Mouse (Mus musculus): ENCODE results near the gene Spire2. TPM values are rescaled to one million over a fixed set of nuclear protein-coding genes. Genes with fewer than 3 reads are reported as not detected.
A peak's percentile ranks its signal among the peaks of the same experiment; 100 is the strongest.

The Spire2 gene
- polyA plus RNA-seq, 1 experiment from 2014 or later: 2.8 TPM

DNA sequence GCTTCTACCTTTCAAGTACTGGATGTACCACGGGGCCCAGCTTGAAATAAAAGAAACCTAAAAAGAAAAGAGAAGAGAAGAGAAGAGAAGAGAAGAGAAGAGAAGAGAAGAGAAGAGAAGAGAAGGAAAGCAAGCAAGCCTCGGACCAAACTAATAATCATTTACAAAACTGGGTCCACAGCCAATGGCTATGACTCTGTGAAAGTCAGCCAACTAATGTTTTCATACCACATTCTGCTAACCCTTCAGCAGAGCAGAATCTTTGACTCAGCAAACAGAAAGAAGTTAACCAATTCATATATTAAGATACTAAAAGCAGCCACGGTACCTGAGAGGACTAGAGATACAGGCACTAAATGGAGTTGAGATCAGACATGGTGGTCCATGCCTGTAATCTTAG is 40.2 kb upstream of the Spire2 start:
- no peaks in the 10 kb centered on the region for H3K9me3 ChIP-seq (ENCODE audit: control insufficient read depth, low read length)
- H3K4me3 ChIP-seq (ENCODE audit: low read depth, low read length): no peak overlapping the region
- DNase-seq (ENCODE audit: low spot score) (no peak), ATAC-seq (ENCODE audit: low read depth) (no peak)
- H3K36me3 ChIP-seq (ENCODE audit: control insufficient read depth, insufficient read depth, low read length): peaks cover 40% of the 10 kb centered on the region; the same call in 1 of the 2 replicates
- 90% methylated on average over 3 of the region's 3 CpGs for WGBS
- H3K27me3 ChIP-seq (replicated peaks; ENCODE audit: control insufficient read depth, insufficient read depth, low read length): no peaks in the 10 kb centered on the region
- H3K27ac ChIP-seq (replicated peaks; ENCODE audit: low read depth, low read length): no peak overlapping the region
- H3K4me1 ChIP-seq (ENCODE audit: control insufficient read depth, insufficient read depth, low read length): no peaks in the 10 kb centered on the region
- no peak overlapping the region for H3K9ac ChIP-seq (ENCODE audit: low read depth, low read length)
- no peak overlapping the region for H3K4me2 ChIP-seq (ENCODE audit: low read depth, low read length)

DNA sequence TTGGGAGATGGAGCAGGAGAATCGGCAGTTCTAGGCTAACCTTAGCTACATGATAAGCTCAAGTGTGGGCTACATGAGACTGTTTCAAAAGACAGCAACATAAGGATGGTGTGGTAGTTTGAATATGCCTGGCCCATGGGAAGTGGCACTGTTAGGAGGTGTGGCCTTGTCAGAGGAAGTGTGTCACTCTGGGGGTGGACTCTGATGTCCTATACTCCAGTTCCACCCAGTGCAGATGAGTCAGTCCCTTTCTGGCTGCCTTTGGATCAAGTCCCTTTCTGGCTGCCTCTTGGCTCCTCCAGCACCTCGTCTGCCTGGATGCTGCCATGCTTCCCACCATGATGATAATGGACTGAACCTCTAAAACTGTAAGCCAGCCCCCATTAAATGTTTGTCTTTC is 39.7 kb upstream of the Spire2 start:
- H3K9ac ChIP-seq (ENCODE audit: low read depth, low read length): no peak overlapping the region
- H3K4me3 ChIP-seq (ENCODE audit: low read depth, low read length): no peak overlapping the region
- H3K4me1 ChIP-seq (ENCODE audit: control insufficient read depth, insufficient read depth, low read length): no peaks in the 10 kb centered on the region
- H3K4me2 ChIP-seq (ENCODE audit: low read depth, low read length): no peak overlapping the region
- H3K27ac ChIP-seq (replicated peaks; ENCODE audit: low read depth, low read length): no peak overlapping the region
- no peaks in the 10 kb centered on the region for H3K9me3 ChIP-seq (ENCODE audit: control insufficient read depth, low read length)
- 83% methylated on average over 2 of the region's 2 CpGs for WGBS
- no peaks in the 10 kb centered on the region for H3K27me3 ChIP-seq (replicated peaks; ENCODE audit: control insufficient read depth, insufficient read depth, low read length)
- ATAC-seq (ENCODE audit: low read depth) (no peak), DNase-seq (ENCODE audit: low spot score) (no peak)
- peaks cover 36% of the 10 kb centered on the region; the same call in 1 of the 2 replicates for H3K36me3 ChIP-seq (ENCODE audit: control insufficient read depth, insufficient read depth, low read length)

DNA sequence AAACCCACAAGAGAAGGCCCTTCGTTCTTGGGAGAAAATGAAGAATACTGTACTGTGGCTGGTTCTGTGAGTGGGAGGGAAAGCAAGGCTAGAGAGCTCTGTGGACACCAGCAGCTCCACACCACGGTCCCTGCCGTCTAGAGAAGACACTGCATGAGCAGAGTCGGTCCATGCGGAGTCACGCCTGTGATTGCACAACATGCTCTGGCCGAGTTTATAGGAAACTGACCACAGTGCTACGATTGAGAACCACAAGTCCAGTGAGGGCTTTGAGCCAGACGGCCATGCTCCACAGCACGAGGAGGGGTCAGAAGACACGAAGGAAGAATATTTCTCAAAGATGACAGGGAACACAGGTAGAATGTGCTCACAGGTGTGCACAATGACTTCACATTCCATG is 34.2 kb upstream of the Spire2 start:
- WGBS: 87% methylated on average over 11 of the region's 11 CpGs
- Histone ChIP-seq H3K4me1 (ENCODE audit: control insufficient read depth, insufficient read depth, low read length) (no peaks in the 10 kb centered on the region), H3K9ac (ENCODE audit: low read depth, low read length) (no peak overlapping the region), H3K36me3 (ENCODE audit: control insufficient read depth, insufficient read depth, low read length) (peaks cover 30% of the 10 kb centered on the region), H3K4me2 (ENCODE audit: low read depth, low read length) (no peak overlapping the region), H3K27me3 (replicated peaks; ENCODE audit: control insufficient read depth, insufficient read depth, low read length) (no peaks in the 10 kb centered on the region), H3K9me3 (ENCODE audit: control insufficient read depth, low read length) (no peaks in the 10 kb centered on the region), H3K27ac (replicated peaks; ENCODE audit: low read depth, low read length) (no peak overlapping the region), H3K4me3 (ENCODE audit: low read depth, low read length) (no peak overlapping the region)
- no peak for DNase-seq (ENCODE audit: low spot score)
- no peak for ATAC-seq (ENCODE audit: low read depth)

DNA sequence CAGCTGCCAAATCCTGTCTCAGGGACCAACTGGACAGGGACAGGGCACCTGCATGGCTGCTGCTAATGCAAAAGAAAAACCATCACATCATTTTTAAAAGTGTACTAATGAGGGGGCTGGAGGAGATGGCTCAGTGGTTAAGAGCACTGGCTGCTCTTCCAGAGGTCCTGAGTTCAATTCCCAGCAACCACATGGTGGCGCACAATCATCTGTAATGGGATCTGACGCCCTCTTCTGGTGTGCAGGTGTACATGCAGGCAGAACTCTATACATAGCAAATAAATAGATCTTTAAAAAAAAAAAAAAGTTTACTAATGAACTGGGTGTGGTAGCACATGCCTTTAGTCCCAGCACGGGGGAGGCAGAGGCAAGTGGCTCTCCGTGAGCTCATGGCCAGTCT is 23.8 kb upstream of the Spire2 start:
- Histone ChIP-seq H3K9ac (ENCODE audit: low read depth, low read length) (no peak overlapping the region), H3K4me3 (ENCODE audit: low read depth, low read length) (no peak overlapping the region), H3K36me3 (ENCODE audit: control insufficient read depth, insufficient read depth, low read length) (peaks cover 36% of the 10 kb centered on the region; the same call in 1 of the 2 replicates), H3K27me3 (replicated peaks; ENCODE audit: control insufficient read depth, insufficient read depth, low read length) (no peaks in the 10 kb centered on the region), H3K27ac (replicated peaks; ENCODE audit: low read depth, low read length) (no peak overlapping the region), H3K4me1 (ENCODE audit: control insufficient read depth, insufficient read depth, low read length) (no peaks in the 10 kb centered on the region), H3K9me3 (ENCODE audit: control insufficient read depth, low read length) (no peaks in the 10 kb centered on the region), H3K4me2 (ENCODE audit: low read depth, low read length) (no peak overlapping the region)
- WGBS: 71% methylated on average over 4 of the region's 4 CpGs
- DNase-seq (ENCODE audit: low spot score) (no peak), ATAC-seq (ENCODE audit: low read depth) (no peak)

DNA sequence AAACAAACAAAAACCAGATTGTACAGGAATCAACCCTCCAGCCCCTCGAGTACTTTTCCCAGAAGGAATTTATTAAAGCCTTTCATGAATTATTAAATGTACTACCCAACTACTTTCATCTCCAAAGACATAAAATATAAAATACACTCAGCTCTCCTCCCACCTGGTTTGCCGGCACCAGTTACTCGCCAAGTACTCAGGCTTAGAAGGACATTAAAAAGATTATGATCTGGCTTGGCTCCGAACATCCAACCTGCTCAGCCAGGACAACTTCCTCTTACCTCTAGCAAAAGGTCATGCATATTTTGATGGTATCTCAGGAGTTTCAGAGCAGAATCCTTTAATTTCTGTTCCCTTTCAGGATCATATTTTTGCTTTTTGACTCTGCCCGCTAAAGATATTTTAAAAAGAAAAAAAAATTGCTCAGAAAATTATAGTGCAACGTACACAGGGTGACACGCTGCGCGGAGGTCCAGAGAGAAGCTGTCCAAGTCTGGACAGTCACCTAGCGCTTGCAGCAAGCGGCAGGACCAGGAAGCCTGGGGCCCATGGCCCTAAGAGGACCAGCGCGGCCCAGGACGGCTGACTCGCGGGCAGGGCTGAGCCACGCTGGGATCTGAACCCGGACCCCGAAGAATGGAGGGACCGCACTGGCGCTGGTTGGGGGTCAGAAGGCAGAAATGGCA is 14.6 kb upstream of the Spire2 start:
- H3K4me2 ChIP-seq (ENCODE audit: low read depth, low read length): peak overlapping the region; percentile 85
- DNase-seq (ENCODE audit: low spot score) (no peak), ATAC-seq (ENCODE audit: low read depth) (peak; percentile 66)
- H3K36me3 ChIP-seq (ENCODE audit: control insufficient read depth, insufficient read depth, low read length): no peaks in the 10 kb centered on the region
- H3K4me3 ChIP-seq (ENCODE audit: low read depth, low read length): peak overlapping the region; percentile 50
- no peaks in the 10 kb centered on the region for H3K27me3 ChIP-seq (replicated peaks; ENCODE audit: control insufficient read depth, insufficient read depth, low read length)
- 6% methylated on average over 18 of the region's 21 CpGs for WGBS
- no peaks in the 10 kb centered on the region for H3K9me3 ChIP-seq (ENCODE audit: control insufficient read depth, low read length)
- peak overlapping the region; percentile 72 for H3K9ac ChIP-seq (ENCODE audit: low read depth, low read length)
- H3K4me1 ChIP-seq (ENCODE audit: control insufficient read depth, insufficient read depth, low read length): no peaks in the 10 kb centered on the region; the same call in 1 of the 2 replicates
- H3K27ac ChIP-seq (replicated peaks; ENCODE audit: low read depth, low read length): no peak overlapping the region

DNA sequence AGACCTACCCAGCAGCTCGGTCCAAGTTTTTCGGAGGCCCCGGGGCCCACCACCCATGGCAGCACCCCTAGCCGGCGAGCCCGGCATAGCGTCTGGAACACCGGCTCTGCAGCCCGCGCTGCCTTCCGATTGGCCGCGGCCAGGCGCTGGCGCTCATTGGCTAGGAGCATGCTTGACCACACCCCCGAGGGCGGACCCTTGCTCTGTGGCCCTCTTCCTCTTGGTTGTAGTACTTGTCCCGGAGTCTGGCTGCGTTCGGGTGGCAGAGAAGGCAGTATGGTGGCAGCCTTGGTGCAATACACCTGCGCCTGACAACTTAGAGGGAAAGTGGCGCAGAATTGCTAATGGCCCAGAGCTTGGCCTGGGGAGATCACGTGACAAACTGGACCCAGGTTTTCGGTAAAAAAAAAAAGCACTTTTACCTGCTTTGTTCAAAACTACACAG is 14.0 kb upstream of the Spire2 start, which contains the start of gene Fanca:
TSS of gene Fanca (minus strand) at position 110 of the 445 bp plus-strand sequence.
- H3K4me3 ChIP-seq (ENCODE audit: low read depth, low read length): peak within 1 kb of the TSS; percentile 50
- peak; percentile 97 for DNase-seq (ENCODE audit: low spot score)
- peak within 1 kb of the TSS; percentile 85 for H3K4me2 ChIP-seq (ENCODE audit: low read depth, low read length)
- no peak within 1 kb of the TSS for H3K27ac ChIP-seq (replicated peaks; ENCODE audit: low read depth, low read length)
- WGBS: under 1% methylated on average over 20 of the region's 24 CpGs
- no peaks in the 10 kb centered on the region; the same call in 1 of the 2 replicates for H3K4me1 ChIP-seq (ENCODE audit: control insufficient read depth, insufficient read depth, low read length)
- no peaks in the 10 kb centered on the region for H3K36me3 ChIP-seq (ENCODE audit: control insufficient read depth, insufficient read depth, low read length)
- H3K9ac ChIP-seq (ENCODE audit: low read depth, low read length): peak within 1 kb of the TSS; percentile 72
- no peaks in the 10 kb centered on the region for H3K27me3 ChIP-seq (replicated peaks; ENCODE audit: control insufficient read depth, insufficient read depth, low read length)
- no peaks in the 10 kb centered on the region for H3K9me3 ChIP-seq (ENCODE audit: control insufficient read depth, low read length)
- ATAC-seq (ENCODE audit: low read depth): peak; percentile 100

DNA sequence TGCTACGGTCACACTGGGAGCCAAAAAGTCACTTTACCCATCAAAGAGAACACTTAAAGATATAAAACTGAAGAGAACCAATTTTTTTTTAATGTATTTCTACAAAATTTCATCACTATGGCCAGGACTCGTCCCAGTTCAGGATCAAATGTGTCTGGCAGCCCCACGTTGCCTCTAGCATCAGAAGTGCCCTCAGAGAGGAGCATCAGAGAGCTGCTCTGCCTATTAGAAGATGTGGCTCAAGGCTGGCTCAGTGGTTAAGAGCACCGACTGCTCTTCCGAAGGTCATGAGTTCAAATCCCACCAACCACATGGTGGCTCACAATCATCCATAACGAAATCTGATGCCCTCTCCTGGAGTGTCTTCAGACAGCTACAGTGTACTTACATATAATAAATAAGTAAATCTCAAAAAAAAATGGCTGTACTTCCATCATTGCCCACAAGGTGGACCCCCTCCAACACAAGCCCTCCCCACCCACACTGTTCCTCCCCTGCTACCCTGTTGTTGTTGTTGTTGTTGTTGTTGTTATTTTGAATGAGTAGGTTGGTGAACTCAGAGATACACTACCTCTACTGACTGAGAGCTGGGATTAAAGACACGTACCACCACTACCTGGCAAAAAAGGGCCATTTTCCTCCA is 12.9 kb upstream of the Spire2 start:
- no peak for ATAC-seq (ENCODE audit: low read depth)
- H3K4me1 ChIP-seq (ENCODE audit: control insufficient read depth, insufficient read depth, low read length): no peaks in the 10 kb centered on the region; the same call in 1 of the 2 replicates
- H3K36me3 ChIP-seq (ENCODE audit: control insufficient read depth, insufficient read depth, low read length): no peaks in the 10 kb centered on the region
- no peak overlapping the region for H3K27ac ChIP-seq (replicated peaks; ENCODE audit: low read depth, low read length)
- H3K9ac ChIP-seq (ENCODE audit: low read depth, low read length): no peak overlapping the region
- no peaks in the 10 kb centered on the region for H3K27me3 ChIP-seq (replicated peaks; ENCODE audit: control insufficient read depth, insufficient read depth, low read length)
- DNase-seq (ENCODE audit: low spot score): peak; percentile 33
- no peak overlapping the region for H3K4me2 ChIP-seq (ENCODE audit: low read depth, low read length)
- no peaks in the 10 kb centered on the region for H3K9me3 ChIP-seq (ENCODE audit: control insufficient read depth, low read length)
- H3K4me3 ChIP-seq (ENCODE audit: low read depth, low read length): no peak overlapping the region
- 37% methylated on average over 7 of the region's 7 CpGs for WGBS

DNA sequence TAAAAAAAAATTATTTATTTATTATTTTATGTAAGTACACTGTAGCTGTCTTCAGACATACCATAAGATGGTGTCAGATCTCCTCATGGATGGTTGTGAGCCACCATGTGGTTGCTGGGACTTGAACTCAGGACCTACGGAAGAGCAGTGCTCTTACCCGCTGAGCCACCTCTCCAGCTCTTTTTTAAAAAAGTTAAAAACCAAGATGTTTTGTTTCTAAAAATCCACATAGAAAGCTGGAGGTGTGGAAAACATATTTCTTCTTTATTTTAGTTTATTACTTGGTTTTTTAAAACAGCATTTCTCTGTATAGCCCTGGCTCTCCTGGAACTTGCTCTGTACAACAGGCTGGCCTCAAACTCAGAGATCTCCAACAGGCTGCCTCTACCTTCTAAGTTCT is 4.0 kb upstream of the Spire2 start:
- DNase-seq (ENCODE audit: low spot score) (no peak), ATAC-seq (ENCODE audit: low read depth) (no peak)
- 93% methylated on average over 2 of the region's 2 CpGs for WGBS
- Histone ChIP-seq H3K36me3 (ENCODE audit: control insufficient read depth, insufficient read depth, low read length) (no peaks in the 10 kb centered on the region), H3K4me2 (ENCODE audit: low read depth, low read length) (no peak overlapping the region), H3K4me3 (ENCODE audit: low read depth, low read length) (no peak overlapping the region), H3K27me3 (replicated peaks; ENCODE audit: control insufficient read depth, insufficient read depth, low read length) (peaks cover 7% of the 10 kb centered on the region; the same call in 1 of the 2 replicates), H3K9me3 (ENCODE audit: control insufficient read depth, low read length) (no peaks in the 10 kb centered on the region), H3K9ac (ENCODE audit: low read depth, low read length) (no peak overlapping the region), H3K4me1 (ENCODE audit: control insufficient read depth, insufficient read depth, low read length) (peaks cover 5% of the 10 kb centered on the region; the same call in 1 of the 2 replicates), H3K27ac (replicated peaks; ENCODE audit: low read depth, low read length) (no peak overlapping the region)

All from embryonic facial prominence, embryonic 14.5 days (tissue).